Mouse (Mus musculus) CD4-positive, CD25-positive, alpha-beta regulatory T cell, adult 2 months (primary cell): ENCODE results near the gene Ptprm.

Source experiments
- DNase-seq: peaks from one replicate; pipeline ENCODE4 v3.0.0-alpha.2; 2012; ENCODE audit warnings: low read depth, low spot score

Gene Ptprm

DNA sequence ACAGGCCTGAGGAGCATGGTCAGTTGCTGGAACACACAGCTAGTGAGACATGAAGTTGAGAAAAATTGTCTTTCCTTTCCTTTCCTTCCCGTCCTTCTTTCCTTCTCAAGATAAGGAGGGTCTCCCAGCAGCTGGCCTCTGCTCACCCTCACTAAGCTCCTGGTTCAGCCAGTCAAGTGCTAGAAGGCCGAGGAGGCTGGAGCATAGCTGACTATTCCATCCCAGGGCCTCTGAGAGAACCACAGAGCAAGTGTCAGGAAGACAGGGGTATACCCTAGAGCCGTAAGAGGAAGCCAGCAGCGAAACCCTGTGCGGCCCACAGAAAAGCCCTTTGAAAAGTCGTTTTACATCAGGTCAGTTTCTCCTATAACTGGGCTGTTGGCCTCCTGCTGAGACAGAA lies 624.3 kb downstream of the Ptprm start:
- DNase-seq = no peak

DNA sequence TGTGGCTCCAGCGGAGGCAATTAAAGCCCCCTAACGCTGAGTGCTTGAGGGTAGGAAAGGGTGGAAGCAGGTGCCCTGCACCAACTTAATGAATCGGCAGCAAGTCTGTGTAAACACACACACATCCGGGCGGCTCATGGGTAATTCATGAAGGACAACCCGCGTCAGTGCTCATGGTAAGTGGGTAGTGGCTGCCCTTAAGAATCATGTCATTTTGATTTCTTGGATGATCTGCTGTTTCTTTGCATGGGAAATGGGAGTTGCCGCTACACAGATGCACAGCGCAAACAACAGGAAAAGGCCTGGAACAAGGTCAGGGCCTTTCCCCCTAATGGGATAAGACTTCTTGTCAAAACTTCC lies 633.3 kb downstream of the Ptprm start:
- DNase-seq = no peak

DNA sequence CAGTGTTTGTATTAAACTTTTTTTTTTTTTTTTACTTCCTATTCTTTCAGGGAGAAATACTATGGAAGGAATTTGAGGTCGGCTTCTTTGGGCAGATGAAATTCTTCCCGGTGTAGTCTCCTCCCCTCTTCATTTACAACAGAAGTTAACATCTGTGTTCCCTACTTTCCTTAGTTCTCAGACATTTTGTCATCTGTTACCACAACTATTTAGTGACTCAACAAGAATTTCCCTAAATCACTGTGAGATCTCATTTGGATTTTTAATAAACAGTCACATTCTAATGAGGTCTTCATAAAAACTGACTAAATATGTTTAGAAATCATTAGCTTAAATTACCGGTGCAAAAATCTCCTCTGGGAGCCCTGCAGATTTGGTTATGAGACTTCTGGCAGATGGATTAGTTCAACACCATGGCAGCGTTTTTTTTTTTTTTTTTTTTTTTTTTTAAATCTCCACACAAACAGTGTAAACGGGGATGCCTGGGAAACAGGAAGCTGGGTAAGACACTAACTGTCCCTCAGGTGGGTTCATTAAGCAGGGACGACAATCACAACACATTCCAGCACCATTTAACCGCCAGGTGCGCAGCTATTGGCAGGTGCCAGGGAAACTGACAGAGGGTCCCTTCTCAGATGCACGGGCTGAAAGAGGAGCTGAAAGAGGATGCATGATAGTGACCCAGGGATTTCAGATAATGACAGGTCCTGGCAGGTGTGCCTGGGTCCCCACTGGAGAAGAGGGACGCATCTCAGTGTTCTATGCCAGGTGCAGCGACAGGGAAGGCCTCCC lies 633.9 kb downstream of the Ptprm start:
- DNase-seq = no peak

DNA sequence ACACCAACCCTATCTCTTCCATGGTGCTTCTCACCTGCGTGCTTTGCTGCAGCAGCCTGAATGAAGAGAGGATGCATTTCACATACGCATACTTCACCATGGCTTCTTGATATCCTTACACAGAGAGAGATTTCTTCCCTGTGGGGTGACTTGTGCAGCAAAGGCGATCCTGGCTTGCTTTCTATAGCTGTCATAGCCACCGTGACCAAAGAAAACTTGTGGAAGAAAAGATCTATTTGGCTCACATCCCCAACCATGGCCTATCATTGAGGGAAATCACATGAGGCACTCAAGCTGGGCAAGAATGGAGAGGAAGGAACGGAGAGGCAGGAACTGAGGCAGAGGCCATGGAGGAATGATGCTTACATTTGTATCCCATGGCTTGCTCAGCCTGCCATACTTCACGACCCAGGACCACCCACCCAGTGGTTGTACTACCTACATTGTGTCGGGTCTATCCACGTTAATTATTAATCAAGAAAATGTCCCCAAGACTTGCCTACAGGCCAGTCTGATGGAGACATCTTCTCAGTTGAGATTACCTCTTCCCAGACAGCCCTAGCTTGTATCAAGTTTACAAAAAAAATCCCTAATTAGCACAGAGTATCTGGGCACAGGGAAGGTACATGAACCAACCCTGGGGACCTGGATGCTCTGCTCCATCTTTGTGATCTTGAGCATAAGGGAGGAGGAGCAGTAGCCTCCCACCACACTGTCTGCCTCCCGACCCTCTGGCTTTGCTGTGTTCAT lies 641.6 kb downstream of the Ptprm start:
- DNase-seq = no peak

DNA sequence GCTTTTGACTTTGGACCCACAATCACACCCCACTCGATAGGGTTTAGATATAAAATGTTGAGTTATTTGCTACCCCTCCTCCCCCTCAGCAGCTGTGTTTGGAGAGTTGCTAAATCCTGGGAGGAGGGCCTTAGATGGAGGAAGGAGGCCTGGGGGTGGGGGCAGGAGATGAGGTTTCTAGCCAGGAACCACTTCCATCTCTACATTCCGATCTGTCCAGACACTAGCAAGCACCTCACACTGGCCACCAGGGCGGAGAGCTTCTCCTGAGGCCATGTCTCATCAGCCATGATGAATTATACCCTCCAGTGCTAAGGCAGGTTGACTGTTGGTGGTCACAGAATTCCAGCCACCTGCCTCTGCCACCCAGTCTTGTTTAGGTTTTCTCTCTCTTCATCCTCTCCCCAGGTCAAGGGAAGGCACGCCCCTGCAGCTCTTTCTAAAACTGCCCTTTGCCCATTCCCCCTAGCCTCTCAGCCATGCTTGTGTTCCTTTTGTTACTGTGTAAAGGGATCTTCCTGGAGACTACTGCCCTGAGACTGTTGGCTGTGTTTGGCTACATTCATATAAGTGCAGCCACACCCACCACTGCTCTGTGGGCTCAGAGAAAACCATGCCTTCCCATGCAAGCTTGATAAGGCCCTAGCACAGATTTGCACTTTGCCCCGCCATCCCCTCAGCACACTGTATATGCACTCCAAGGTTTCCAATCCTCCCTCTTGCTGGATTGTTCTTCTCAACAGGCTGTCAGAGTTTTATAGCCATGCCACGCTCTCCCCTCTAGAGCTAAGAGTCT lies 642.8 kb downstream of the Ptprm start:
- DNase-seq = no peak

- no peak for DNase-seq
These were observed 643.7 kb downstream of the Ptprm start for GRCm38 (mm10) chr17:66710568-66710967.

- no peak for DNase-seq
These were observed 645.5 kb downstream of the Ptprm start for GRCm38 (mm10) chr17:66708748-66709147.

DNA sequence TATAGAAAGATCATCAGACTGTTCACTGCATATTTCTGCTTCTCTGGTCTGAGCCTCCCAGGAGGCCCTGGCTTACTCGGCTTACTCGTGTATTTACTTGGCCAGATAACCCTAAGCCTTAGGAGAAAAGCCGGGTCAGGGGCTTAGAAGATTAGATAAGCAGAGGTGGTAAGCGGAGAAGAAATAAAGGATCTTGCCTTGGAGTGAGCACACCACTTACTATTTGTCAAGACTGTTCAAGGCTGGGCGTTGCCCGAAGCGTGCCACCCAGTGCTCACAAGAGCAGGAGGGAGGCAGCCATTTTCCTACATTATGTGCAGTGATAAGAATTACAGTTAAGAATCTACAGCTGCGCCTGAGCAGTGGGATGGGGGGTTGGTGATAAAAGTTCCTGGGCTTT lies 646.6 kb downstream of the Ptprm start:
- no peak for DNase-seq

GRCm38 (mm10) chr17:66701358-66702184 lies 652.7 kb downstream of the Ptprm start:
- DNase-seq = no peak

- no peak for DNase-seq
These were observed 654.4 kb downstream of the Ptprm start for GRCm38 (mm10) chr17:66699896-66700295.

GRCm38 (mm10) chr17:66697650-66698049 lies 656.6 kb downstream of the Ptprm start:
- no peak for DNase-seq

- no peak for DNase-seq
These were observed 657.6 kb downstream of the Ptprm start for GRCm38 (mm10) chr17:66696531-66697172.

DNA sequence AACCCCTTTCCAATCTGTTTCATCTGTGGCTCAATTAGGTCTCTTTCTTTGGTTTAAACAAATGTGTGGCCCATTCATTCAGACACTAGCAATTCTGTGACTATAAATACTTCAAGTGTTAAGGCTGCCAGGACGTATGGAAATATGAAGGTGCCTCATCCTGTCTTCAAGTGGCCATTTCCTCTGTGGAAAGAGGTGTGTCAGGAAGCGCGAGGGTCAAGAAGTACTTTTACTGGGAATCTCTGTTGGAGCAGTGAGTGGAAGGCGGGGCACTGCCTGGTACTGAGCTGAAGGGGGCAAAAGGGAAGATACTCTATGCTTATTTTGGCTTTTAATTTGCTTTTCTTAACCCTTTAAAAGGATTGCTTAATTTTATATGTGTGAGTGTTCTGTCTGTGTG lies 659.9 kb downstream of the Ptprm start:
- no peak for DNase-seq

- DNase-seq = no peak
These were observed 660.5 kb downstream of the Ptprm start for GRCm38 (mm10) chr17:66693676-66694304.

- no peak for DNase-seq
These were observed 661.1 kb downstream of the Ptprm start for GRCm38 (mm10) chr17:66692941-66693675.

GRCm38 (mm10) chr17:66688179-66688578 lies 666.1 kb downstream of the Ptprm start:
- DNase-seq = no peak

GRCm38 (mm10) chr17:66687543-66687942 lies 666.7 kb downstream of the Ptprm start:
- no peak for DNase-seq

GRCm38 (mm10) chr17:66686701-66687489 lies 667.4 kb downstream of the Ptprm start:
- no peak for DNase-seq

GRCm38 (mm10) chr17:66683411-66683810 lies 670.8 kb downstream of the Ptprm start:
- DNase-seq = no peak
